ENCODE assay signal across 8 mouse cellular contexts in the genomic region with DNA sequence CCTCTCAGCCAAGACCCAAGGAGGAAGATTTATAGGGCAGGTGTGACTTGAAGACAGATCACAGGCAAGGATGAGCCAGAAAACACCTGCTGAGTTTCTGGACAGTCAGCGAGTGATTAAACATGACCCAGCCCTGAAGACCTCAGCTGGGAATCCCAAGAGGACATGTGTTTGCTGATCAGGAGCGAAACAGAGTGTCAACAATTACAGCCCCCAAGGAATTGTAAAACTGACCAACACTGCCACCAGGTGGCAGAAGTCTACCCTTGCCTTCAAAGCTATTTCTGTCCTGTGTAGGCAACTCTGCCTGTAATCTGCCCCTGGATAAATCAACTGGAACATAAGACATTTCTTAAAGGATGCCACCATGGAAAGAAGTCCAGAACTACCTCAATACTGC. TPM values are rescaled to one million over a fixed set of nuclear protein-coding genes. Genes with fewer than 3 reads are reported as not detected.
DNase-seq lines count a peak whose midpoint lies in the region; ATAC-seq and TF ChIP-seq lines count a peak whose summit lies in the region.

No protein-coding gene starts in this region.

- H3K27me3 ChIP-seq in heart, embryonic 14.5 days (ENCODE audit: control insufficient read depth, insufficient read depth, low read length), result no peaks in the 10 kb centered on the region
- no peaks in the 10 kb centered on the region for H3K27me3 ChIP-seq in lung, embryonic 14.5 days (ENCODE audit: insufficient read depth, low read length)

- H3K27ac ChIP-seq in heart, embryonic 14.5 days (replicated peaks in 1 of 2; ENCODE audit: control insufficient read depth in 1 of 2, insufficient read depth in 1 of 2, low read depth in 2 of 2, low read length in 2 of 2), result no peak overlapping the region
- no peak overlapping the region for H3K27ac ChIP-seq in lung, embryonic 14.5 days (ENCODE audit: low read depth)

- peak; percentile 85 for ATAC-seq in CD4-positive, CD25-positive, alpha-beta regulatory T cell, adult 4 months
- ATAC-seq in heart, embryonic 14.5 days (ENCODE audit: insufficient number of reproducible peaks, insufficient read depth, low FRiP score, low read depth), result peak; percentile 38; the same call in 1 of the 2 replicates
- peak; percentile 78 for ATAC-seq in lung, embryonic 14.5 days (ENCODE audit: insufficient read depth)

- no peak overlapping the region for H3K9ac ChIP-seq in heart, embryonic 14.5 days (ENCODE audit: low read length)
- no peak overlapping the region for H3K9ac ChIP-seq in lung, embryonic 14.5 days

- no peaks in the 10 kb centered on the region for H3K36me3 ChIP-seq in heart, embryonic 14.5 days (ENCODE audit: control insufficient read depth, insufficient read depth, low read length)
- no peaks in the 10 kb centered on the region for H3K36me3 ChIP-seq in lung, embryonic 14.5 days (ENCODE audit: insufficient read depth)

- no peak overlapping the region for H3K4me2 ChIP-seq in heart, embryonic 14.5 days (ENCODE audit: low read length)
- H3K4me2 ChIP-seq in lung, embryonic 14.5 days, result no peak overlapping the region

- no peak overlapping the region for H3K4me3 ChIP-seq in heart, embryonic 14.5 days (ENCODE audit: control insufficient read depth in 1 of 2, insufficient read depth in 1 of 2, low read depth in 1 of 2, low read length in 2 of 2)
- H3K4me3 ChIP-seq in lung, embryonic 14.5 days (ENCODE audit: low read depth, low read length), result no peak overlapping the region

- H3K4me1 ChIP-seq in heart, embryonic 14.5 days (ENCODE audit: control insufficient read depth in 2 of 2, insufficient read depth in 2 of 2, low read length in 2 of 2), result no peaks in the 10 kb centered on the region
- no peaks in the 10 kb centered on the region for H3K4me1 ChIP-seq in lung, embryonic 14.5 days (ENCODE audit: insufficient read depth)

- peak; percentile 79 for TF ChIP-seq CTCF in lung, embryonic 14.5 days (IDR thresholded peaks at IDR 0.05; ENCODE audit: low read depth)

- no peaks in the 10 kb centered on the region for H3K9me3 ChIP-seq in heart, embryonic 14.5 days (ENCODE audit: control insufficient read depth, low read length)
- H3K9me3 ChIP-seq in lung, embryonic 14.5 days (ENCODE audit: low read depth, low read length), result no peaks in the 10 kb centered on the region

- 6% methylated on average over 2 of the region's 2 CpGs for WGBS in heart, embryonic 14.5 days
- 0% methylated on average over 2 of the region's 2 CpGs for WGBS in lung, embryonic 14.5 days

- peak; percentile 90 for DNase-seq in ZHBTc4 (ENCODE audit: low read depth, low spot score)
- DNase-seq in embryo, embryonic 9.5 days (ENCODE audit: extremely low spot score), result peak; percentile 74
- peak; percentile 80 for DNase-seq in kidney, postnatal 10 days
- peak; percentile 89 for DNase-seq in lung, embryonic 14.5 days
- DNase-seq in ovary, postnatal 14 days (ENCODE audit: low spot score), result peak; percentile 54
- DNase-seq in thymus, postnatal 4 days, result peak; percentile 80

RNA-seq across cellular contexts. Expression of a gene that starts 6.6 kb away (rescaled TPM):
- polyA plus RNA-seq in CD4-positive, CD25-positive, alpha-beta regulatory T cell, adult 4 months (2017; shearing (Covaris generic)), result 10 to 100 TPM; 13.8 to 21.7 TPM
- polyA plus RNA-seq in heart, embryonic 14.5 days (2014; fragmentation: Nextera tagmentation; extraction: Ambion mirVana), result 8.4 and 11.6 TPM in 2 replicates
- 5.3 and 5.9 TPM in 2 replicates for polyA plus RNA-seq in lung, embryonic 14.5 days (2014; fragmentation: Nextera tagmentation; extraction: Ambion mirVana)

RNA-seq across cellular contexts. Expression of a gene that starts 14.3 kb away (rescaled TPM):
- polyA plus RNA-seq in CD4-positive, CD25-positive, alpha-beta regulatory T cell, adult 4 months (2017; shearing (Covaris generic)), result not detected
- polyA plus RNA-seq in heart, embryonic 14.5 days (2014; fragmentation: Nextera tagmentation; extraction: Ambion mirVana), result not detected in 2 replicates
- polyA plus RNA-seq in lung, embryonic 14.5 days (2014; fragmentation: Nextera tagmentation; extraction: Ambion mirVana), result not detected in 2 replicates
